In genomic region chr2:180170806-180171521, GRCm38 (mm10) we compare ENCODE assay signal across 8 mouse cellular contexts. TPM values are rescaled to one million over a fixed set of nuclear protein-coding genes. Genes with fewer than 3 reads are reported as not detected.
DNase-seq lines count a peak whose midpoint lies in the region; ATAC-seq lines count a peak whose summit lies in the region.

TSS of gene Adrm1 (plus strand) at chr2:180171485.

- no peaks in the 10 kb centered on the region for H3K27me3 ChIP-seq in heart, embryonic 13.5 days (replicated peaks)
- H3K27me3 ChIP-seq in liver, embryonic 12.5 days (replicated peaks): no peaks in the 10 kb centered on the region
- no peaks in the 10 kb centered on the region for H3K27me3 ChIP-seq in stomach, embryonic 15.5 days (replicated peaks)

- peaks cover 32% of the 10 kb centered on the region for H3K36me3 ChIP-seq in heart, embryonic 13.5 days
- peaks cover 32% of the 10 kb centered on the region for H3K36me3 ChIP-seq in liver, embryonic 12.5 days
- H3K36me3 ChIP-seq in stomach, embryonic 15.5 days: peaks cover 15% of the 10 kb centered on the region; the same call in 1 of the 2 replicates

- peak within 1 kb of the TSS; percentile 99 for H3K4me3 ChIP-seq in heart, embryonic 13.5 days
- peak within 1 kb of the TSS; percentile 98 for H3K4me3 ChIP-seq in liver, embryonic 12.5 days
- peak within 1 kb of the TSS; percentile 100 for H3K4me3 ChIP-seq in stomach, embryonic 15.5 days (replicated peaks)

- peak; percentile 94 for ATAC-seq in erythroid progenitor cell, adult 5-6 weeks (replicated peaks; ENCODE audit: low FRiP score, poor library complexity, severe bottlenecking)
- peak; percentile 95 for ATAC-seq in heart, embryonic 13.5 days (ENCODE audit: extremely low read depth, insufficient number of reproducible peaks, low FRiP score, low TSS enrichment)
- ATAC-seq in liver, embryonic 12.5 days: peak; percentile 96
- ATAC-seq in stomach, embryonic 15.5 days (ENCODE audit: insufficient read depth, low FRiP score, low read depth): peak; percentile 98

- H3K4me2 ChIP-seq in heart, embryonic 13.5 days: peak within 1 kb of the TSS; percentile 100
- peak within 1 kb of the TSS; percentile 93 for H3K4me2 ChIP-seq in liver, embryonic 12.5 days
- peak within 1 kb of the TSS; percentile 89 for H3K4me2 ChIP-seq in stomach, embryonic 15.5 days

- DNase-seq in CD4-positive helper T cell, adult 2 months (ENCODE audit: low read depth, low spot score): peak; percentile 99
- DNase-seq in brain, embryonic 18.5 days (ENCODE audit: low read depth, low spot score): peak; percentile 89
- DNase-seq in kidney, postnatal 10 days: peak; percentile 98
- peak; percentile 96 to 98 for DNase-seq in natural killer cell, adult 2 months (ENCODE audit: low spot score in 2 of 2)

- WGBS in heart, embryonic 13.5 days: 6% methylated on average over 41 of the region's 41 CpGs
- WGBS in liver, embryonic 12.5 days (ENCODE audit: insufficient replicate concordance): 4% methylated on average over 41 of the region's 41 CpGs
- 3% methylated on average over 41 of the region's 41 CpGs for WGBS in stomach, embryonic 15.5 days

- H3K9me3 ChIP-seq in heart, embryonic 13.5 days: no peaks in the 10 kb centered on the region
- H3K9me3 ChIP-seq in liver, embryonic 12.5 days (replicated peaks): no peaks in the 10 kb centered on the region
- H3K9me3 ChIP-seq in stomach, embryonic 15.5 days: no peaks in the 10 kb centered on the region

- H3K4me1 ChIP-seq in heart, embryonic 13.5 days: peaks cover 27% of the 10 kb centered on the region
- H3K4me1 ChIP-seq in liver, embryonic 12.5 days: peaks cover 33% of the 10 kb centered on the region
- H3K4me1 ChIP-seq in stomach, embryonic 15.5 days: peaks cover 22% of the 10 kb centered on the region

- H3K27ac ChIP-seq in heart, embryonic 13.5 days (replicated peaks): peak within 1 kb of the TSS; percentile 93
- peak within 1 kb of the TSS; percentile 92 for H3K27ac ChIP-seq in liver, embryonic 12.5 days
- H3K27ac ChIP-seq in stomach, embryonic 15.5 days: peak within 1 kb of the TSS; percentile 94

- peak within 1 kb of the TSS; percentile 98 for H3K9ac ChIP-seq in heart, embryonic 13.5 days
- peak within 1 kb of the TSS; percentile 96 for H3K9ac ChIP-seq in liver, embryonic 12.5 days
- H3K9ac ChIP-seq in stomach, embryonic 15.5 days: peak within 1 kb of the TSS; percentile 93

RNA-seq across cellular contexts. Expression of gene Adrm1, which starts in this region (rescaled TPM):
- 47.6 and 66.7 TPM in 2 replicates for total RNA-seq in erythroid progenitor cell, adult 5-6 weeks (2015; ENCODE audit: low replicate concordance)
- total RNA-seq in erythroid progenitor cell, adult 5-6 weeks (2017; ENCODE audit: low replicate concordance): 24.1 and 32.6 TPM in 2 replicates
- polyA plus RNA-seq in heart, embryonic 13.5 days (2015; fragmentation: Nextera tagmentation; extraction: Ambion mirVana): 150 and 155 TPM in 2 replicates
- 176 and 189 TPM in 2 replicates for polyA plus RNA-seq in liver, embryonic 12.5 days (2016; fragmentation: Nextera tagmentation; extraction: Ambion mirVana)
- polyA plus RNA-seq in stomach, embryonic 15.5 days (2015; fragmentation: Nextera tagmentation; extraction: Ambion mirVana): 141 and 172 TPM in 2 replicates

Comparison
In these comparisons a context has a peak if more than half of its experiments do, and no peak if none do; other contexts are left out.
1. Peak in every context shown above with its lines: DNase-seq, ATAC-seq, H3K4me3 ChIP-seq and H3K27ac ChIP-seq.